Mouse (Mus musculus) liver, postnatal 0 days (tissue): ENCODE measurements at regions not wholly inside any gene's neighbourhood (a gene's known extent, or its start where the extent isn't known, plus 50 kb on each side); places are given as distances from the start of the nearest gene placed in this dataset.

ENCODE experiments used
- CTCF ChIP-seq: sonication (generic); IDR thresholded peaks from 2 replicates; pipeline ENCODE4 v1.5.1; 2016; ENCODE audit warnings: antibody characterized with exemption, low read depth
- EP300 ChIP-seq: IDR thresholded peaks from 2 replicates; pipeline ENCODE4 v1.6.1; 2016; ENCODE audit warnings: antibody characterized with exemption, low read depth, mild to moderate bottlenecking

DNA sequence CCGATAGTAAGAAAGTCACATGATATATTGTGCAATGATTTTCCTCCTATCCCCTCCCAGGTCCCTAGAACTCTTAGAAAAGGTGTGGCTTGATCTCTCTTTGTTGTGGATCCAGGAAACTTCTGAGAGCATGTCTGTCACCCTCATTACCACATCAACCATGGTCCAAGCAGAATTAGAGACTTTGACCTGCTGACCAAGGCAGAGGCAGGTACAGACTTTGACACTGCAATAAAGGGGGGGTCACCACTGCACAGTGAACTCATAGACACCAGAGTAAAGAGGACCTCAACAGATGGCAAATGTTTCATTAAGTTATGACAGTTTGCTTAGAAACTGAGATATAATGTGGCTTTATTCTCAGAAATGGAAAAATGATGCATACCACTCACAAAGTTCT is 595.2 kb upstream of the Camk1g start:
- TF ChIP-seq CTCF: no peak
- TF ChIP-seq EP300: no peak
